8 mouse cellular contexts compared by ENCODE assay signal in genomic region chr2:30952457-30952823, GRCm38 (mm10). TPM values are rescaled to one million over a fixed set of nuclear protein-coding genes. Genes with fewer than 3 reads are reported as not detected.
DNase-seq lines count a peak whose midpoint lies in the region; ATAC-seq and TF ChIP-seq lines count a peak whose summit lies in the region.

No protein-coding gene starts in this region.

- no peaks in the 10 kb centered on the region for H3K9me3 ChIP-seq in liver, embryonic 14.5 days (ENCODE audit: control insufficient read depth, low read length)

- peaks cover 4% of the 10 kb centered on the region for H3K4me1 ChIP-seq in heart, adult 2 months (ENCODE audit: control insufficient read depth, insufficient read depth, low read length)
- peaks cover 10% of the 10 kb centered on the region for H3K4me1 ChIP-seq in testis, adult 2 months (ENCODE audit: control insufficient read depth, insufficient read depth, low read length)
- peaks cover 10 to 21% of the 10 kb centered on the region in 2 experiments; a peak in 3 of 4 replicates for H3K4me1 ChIP-seq in liver, embryonic 14.5 days (replicated peaks; ENCODE audit: control insufficient read depth in 2 of 2, insufficient read depth in 2 of 2, low read length in 1 of 2)

- TF ChIP-seq POLR2A in heart, adult 2 months (IDR thresholded peaks at IDR 0.05; ENCODE audit: insufficient read depth, low read depth, low read length): no peak
- no peak for TF ChIP-seq POLR2A in testis, adult 2 months (IDR thresholded peaks at IDR 0.05; ENCODE audit: control insufficient read depth, low read depth, low read length)

- intact Hi-C loops in heart, adult 2 months (cut with DNase I): no loop called here

- no peak for TF ChIP-seq CTCF in heart, adult 2 months (IDR thresholded peaks at IDR 0.05)
- no peak for TF ChIP-seq CTCF in testis, adult 2 months (IDR thresholded peaks at IDR 0.05; ENCODE audit: control insufficient read depth, insufficient read depth, insufficient replicate concordance, low read depth, low read length)
- TF ChIP-seq CTCF in liver, embryonic 14.5 days (IDR thresholded peaks at IDR 0.05; ENCODE audit: low read depth): no peak

- ATAC-seq in liver, embryonic 14.5 days (ENCODE audit: insufficient read depth): peak; percentile 20; the same call in 1 of the 2 replicates

- no peaks in the 10 kb centered on the region for H3K27me3 ChIP-seq in heart, adult 2 months (ENCODE audit: control insufficient read depth, insufficient read depth, low read length)
- no peaks in the 10 kb centered on the region for H3K27me3 ChIP-seq in testis, adult 2 months (ENCODE audit: control insufficient read depth, insufficient read depth, low read length)
- H3K27me3 ChIP-seq in liver, embryonic 14.5 days (ENCODE audit: control insufficient read depth, insufficient read depth, low read length): no peaks in the 10 kb centered on the region

- DNase-seq in heart, adult 2 months: no peak
- no peak for DNase-seq in heart, adult 9 months (ENCODE audit: low spot score in 2 of 2)
- no peak for DNase-seq in testis, postnatal 10 days (ENCODE audit: low spot score)
- no peak for DNase-seq in liver, embryonic 14.5 days (ENCODE audit: low read depth in 3 of 3, low spot score in 3 of 3)
- DNase-seq in T-cell, adult 2 months (ENCODE audit: low spot score): no peak
- DNase-seq in gastrocnemius, adult 8-10 months (ENCODE audit: low spot score in 2 of 2): no peak
- no peak for DNase-seq in layer of hippocampus, adult 8-10 months (ENCODE audit: low spot score in 2 of 2)

- peak overlapping the region; percentile 93 for H3K4me2 ChIP-seq in liver, embryonic 14.5 days (ENCODE audit: low read depth)

- WGBS in heart, adult 2 months: 28% methylated on average over 5 of the region's 5 CpGs
- 24% methylated on average over 5 of the region's 5 CpGs for WGBS in liver, embryonic 14.5 days (ENCODE audit: insufficient replicate concordance)

- H3K4me3 ChIP-seq in heart, adult 2 months: peak overlapping the region; percentile 98
- H3K4me3 ChIP-seq in testis, adult 2 months (ENCODE audit: control insufficient read depth, low read depth, low read length): peak overlapping the region; percentile 89
- peak overlapping the region; percentile 15 to 73 for H3K4me3 ChIP-seq in liver, embryonic 14.5 days (ENCODE audit: insufficient read depth in 1 of 2, low read depth in 2 of 2, low read length in 2 of 2)

- H3K79me2 ChIP-seq in heart, adult 2 months (replicated peaks; ENCODE audit: control insufficient read depth, insufficient read depth, low read length): no peaks in the 10 kb centered on the region

- H3K36me3 ChIP-seq in heart, adult 2 months (ENCODE audit: control insufficient read depth, insufficient read depth, low read length): peaks cover 3% of the 10 kb centered on the region; the same call in 1 of the 2 replicates
- no peaks in the 10 kb centered on the region; the same call in none of the 2 replicates for H3K36me3 ChIP-seq in testis, adult 2 months (ENCODE audit: control insufficient read depth, insufficient read depth, low read length)
- H3K36me3 ChIP-seq in liver, embryonic 14.5 days (replicated peaks; ENCODE audit: control insufficient read depth, insufficient read depth, low read depth): peaks cover 20% of the 10 kb centered on the region

- TF ChIP-seq EP300 in heart, adult 2 months (IDR thresholded peaks at IDR 0.05; ENCODE audit: insufficient read depth, low read depth, low read length): no peak
- no peak for TF ChIP-seq EP300 in liver, embryonic 14.5 days (IDR thresholded peaks at IDR 0.05; ENCODE audit: low read depth)

- peak overlapping the region; percentile 90 for H3K27ac ChIP-seq in heart, adult 2 months
- H3K27ac ChIP-seq in testis, adult 2 months (ENCODE audit: control insufficient read depth, insufficient read depth, low read depth, low read length): peak overlapping the region; percentile 67
- H3K27ac ChIP-seq in liver, embryonic 14.5 days: peak overlapping the region; percentile 17

- H3K9ac ChIP-seq in heart, adult 2 months (ENCODE audit: low read depth, low read length): no peak overlapping the region
- H3K9ac ChIP-seq in liver, embryonic 14.5 days (replicated peaks): no peak overlapping the region; the same call in 1 of the 2 replicates

RNA-seq across cellular contexts. Expression of gene Tor1b, which starts 0.3 kb away (rescaled TPM):
- total RNA-seq in heart, adult 2 months (2021): 10 to 100 TPM; 23.9 to 26.4 TPM
- polyA plus RNA-seq in heart, adult 2 months (2012; rRNA removed): 17.1 and 28.6 TPM in 2 replicates
- polyA plus RNA-seq in testis, adult 2 months (2012; rRNA removed): 12.9 and 14.0 TPM in 2 replicates
- 10.7 and 14.6 TPM in 2 replicates for polyA plus RNA-seq in liver, embryonic 14.5 days (2012; rRNA removed)
- polyA plus RNA-seq in liver, embryonic 14.5 days (2014; fragmentation: Nextera tagmentation; extraction: Ambion mirVana): 14.7 and 15.7 TPM in 2 replicates
- total RNA-seq in gastrocnemius, adult 8-10 months (2022): 10 to 100 TPM; 21.9 to 27.4 (median 25.8) TPM
- 10 to 100 TPM; 32.8 to 37.2 (median 36.0) TPM for total RNA-seq in layer of hippocampus, adult 8-10 months (2022)

RNA-seq across cellular contexts. Expression of gene Tor1a, which starts 15.3 kb away (rescaled TPM):
- 10 to 100 TPM in 1 of 2 experiments, 1 to 10 TPM in 1; 9.6 to 10.4 TPM for total RNA-seq in heart, adult 2 months (2021)
- 11.3 and 14.3 TPM in 2 replicates for polyA plus RNA-seq in heart, adult 2 months (2012; rRNA removed)
- polyA plus RNA-seq in testis, adult 2 months (2012; rRNA removed): 10.5 and 11.1 TPM in 2 replicates
- polyA plus RNA-seq in liver, embryonic 14.5 days (2012; rRNA removed): 25.0 and 29.3 TPM in 2 replicates
- 34.3 and 34.8 TPM in 2 replicates for polyA plus RNA-seq in liver, embryonic 14.5 days (2014; fragmentation: Nextera tagmentation; extraction: Ambion mirVana)
- 1 to 10 TPM; 4.3 to 5.6 (median 4.6) TPM for total RNA-seq in gastrocnemius, adult 8-10 months (2022)
- 10 to 100 TPM; 41.3 to 47.7 (median 44.4) TPM for total RNA-seq in layer of hippocampus, adult 8-10 months (2022)

RNA-seq across cellular contexts. Expression of gene Ptges, which starts 22.8 kb away (rescaled TPM):
- 1 to 10 TPM; 2.5 to 2.8 TPM for total RNA-seq in heart, adult 2 months (2021)
- 4.8 and 6.6 TPM in 2 replicates for polyA plus RNA-seq in heart, adult 2 months (2012; rRNA removed)
- 3.9 and 15.6 TPM in 2 replicates for polyA plus RNA-seq in testis, adult 2 months (2012; rRNA removed)
- polyA plus RNA-seq in liver, embryonic 14.5 days (2012; rRNA removed): 0.10 and 0.12 TPM in 2 replicates
- polyA plus RNA-seq in liver, embryonic 14.5 days (2014; fragmentation: Nextera tagmentation; extraction: Ambion mirVana): 0.19 TPM in 1 of 2 replicates, not detected in the other
- 1 to 10 TPM; 2.2 to 2.7 (median 2.4) TPM for total RNA-seq in gastrocnemius, adult 8-10 months (2022)
- 1 to 10 TPM; 3.4 to 5.4 (median 5.2) TPM for total RNA-seq in layer of hippocampus, adult 8-10 months (2022)

RNA-seq across cellular contexts. Expression of gene BC005624, which starts 29.6 kb away (rescaled TPM):
- 10 to 100 TPM; 20.6 to 21.7 TPM for total RNA-seq in heart, adult 2 months (2021)
- polyA plus RNA-seq in heart, adult 2 months (2012; rRNA removed): 14.7 and 25.0 TPM in 2 replicates
- 19.9 and 23.7 TPM in 2 replicates for polyA plus RNA-seq in testis, adult 2 months (2012; rRNA removed)
- 13.2 and 24.4 TPM in 2 replicates for polyA plus RNA-seq in liver, embryonic 14.5 days (2012; rRNA removed)
- 22.2 and 25.7 TPM in 2 replicates for polyA plus RNA-seq in liver, embryonic 14.5 days (2014; fragmentation: Nextera tagmentation; extraction: Ambion mirVana)
- total RNA-seq in gastrocnemius, adult 8-10 months (2022): 10 to 100 TPM; 26.3 to 31.6 (median 28.2) TPM
- total RNA-seq in layer of hippocampus, adult 8-10 months (2022): 10 to 100 TPM; 66.5 to 72.2 (median 67.0) TPM

RNA-seq across cellular contexts. Expression of gene Usp20, which starts 29.6 kb away (rescaled TPM):
- 10 to 100 TPM; 50.8 to 55.0 TPM for total RNA-seq in heart, adult 2 months (2021)
- 43.9 and 51.7 TPM in 2 replicates for polyA plus RNA-seq in heart, adult 2 months (2012; rRNA removed)
- 68.1 and 76.9 TPM in 2 replicates for polyA plus RNA-seq in testis, adult 2 months (2012; rRNA removed)
- 2.5 and 2.7 TPM in 2 replicates for polyA plus RNA-seq in liver, embryonic 14.5 days (2012; rRNA removed)
- polyA plus RNA-seq in liver, embryonic 14.5 days (2014; fragmentation: Nextera tagmentation; extraction: Ambion mirVana): 2.7 and 3.2 TPM in 2 replicates
- total RNA-seq in gastrocnemius, adult 8-10 months (2022): 10 to 100 TPM in 3 of 4 experiments, 1 to 10 TPM in 1; 9.3 to 16.2 (median 12.0) TPM
- total RNA-seq in layer of hippocampus, adult 8-10 months (2022): 10 to 100 TPM; 84.0 to 97.7 (median 90.5) TPM

Comparison
In these comparisons a context has a peak if more than half of its experiments do, and no peak if none do; other contexts are left out.
1. H3K27ac ChIP-seq: peak in every context shown above with its lines; median percentile 90 in heart, adult 2 months; 67 in testis, adult 2 months; 17 in liver, embryonic 14.5 days.
2. H3K4me3 ChIP-seq: peak in every context shown above with its lines; median percentile 98 in heart, adult 2 months; 89 in testis, adult 2 months; 44 in liver, embryonic 14.5 days.